In genomic region chr5:30232271-30232971, GRCm38 (mm10) we compare ENCODE assay signal across 7 mouse cellular contexts. TPM values are rescaled to one million over a fixed set of nuclear protein-coding genes. Genes with fewer than 3 reads are reported as not detected.
A peak's percentile ranks its signal among the peaks of the same experiment; 100 is the strongest.
DNase-seq lines count a peak whose midpoint lies in the region; ATAC-seq lines count a peak whose summit lies in the region.

Gene Selenoi, plus strand, starts transcription at chr5:30232581.

- no peaks in the 10 kb centered on the region for H3K27me3 ChIP-seq in intestine, embryonic 15.5 days (replicated peaks)
- H3K27me3 ChIP-seq in midbrain, embryonic 10.5 days (ENCODE audit: low read depth, poor library complexity, severe bottlenecking), result no peaks in the 10 kb centered on the region

- no peaks in the 10 kb centered on the region for H3K9me3 ChIP-seq in intestine, embryonic 15.5 days
- H3K9me3 ChIP-seq in midbrain, embryonic 10.5 days (replicated peaks), result peaks cover 9% of the 10 kb centered on the region; the same call in 1 of the 2 replicates

- peaks cover 10% of the 10 kb centered on the region for H3K4me1 ChIP-seq in intestine, embryonic 15.5 days (replicated peaks)
- peaks cover 28% of the 10 kb centered on the region for H3K4me1 ChIP-seq in midbrain, embryonic 10.5 days

- peak within 1 kb of the TSS; percentile 82 for H3K9ac ChIP-seq in intestine, embryonic 15.5 days

- peak within 1 kb of the TSS; percentile 90 for H3K27ac ChIP-seq in intestine, embryonic 15.5 days
- peak within 1 kb of the TSS; percentile 89 for H3K27ac ChIP-seq in midbrain, embryonic 10.5 days (replicated peaks)

- DNase-seq in adrenal gland, adult 2 months, result peak; percentile 99
- peak; percentile 96 for DNase-seq in embryo, embryonic 11.5 days (ENCODE audit: low read depth, low spot score)
- DNase-seq in gastrocnemius, postnatal 36 days, result peak; percentile 98 to 99
- DNase-seq in left cerebral cortex, postnatal 25 days (ENCODE audit: low spot score in 2 of 2), result peak; percentile 99 to 100
- DNase-seq in midbrain, embryonic 10.5 days (ENCODE audit: low spot score), result peak; percentile 98
- peak; percentile 97 for DNase-seq in right cerebral cortex, postnatal 4 days

- peak within 1 kb of the TSS; percentile 64 for H3K4me2 ChIP-seq in intestine, embryonic 15.5 days (replicated peaks)

- peak; percentile 99 for ATAC-seq in intestine, embryonic 15.5 days

- peak within 1 kb of the TSS; percentile 90 for H3K4me3 ChIP-seq in intestine, embryonic 15.5 days (replicated peaks)
- peak within 1 kb of the TSS; percentile 84 for H3K4me3 ChIP-seq in midbrain, embryonic 10.5 days

- no peaks in the 10 kb centered on the region for H3K36me3 ChIP-seq in intestine, embryonic 15.5 days
- H3K36me3 ChIP-seq in midbrain, embryonic 10.5 days, result peaks cover 15% of the 10 kb centered on the region

- 3% methylated on average over 71 of the region's 71 CpGs for WGBS in intestine, embryonic 15.5 days
- WGBS in midbrain, embryonic 10.5 days, result 2% methylated on average over 71 of the region's 71 CpGs

- intact Hi-C loops in gastrocnemius, postnatal 36 days (cut with DNase I), result no loop called here
- intact Hi-C loops in left cerebral cortex, postnatal 25 days (cut with DNase I), result no loop called here

RNA-seq across cellular contexts. Expression of gene Selenoi, which starts in this region (rescaled TPM):
- total RNA-seq in adrenal gland, adult 2 months (2021), result 10 to 100 TPM; 21.8 to 25.6 TPM
- 27.0 and 53.8 TPM in 2 replicates for polyA plus RNA-seq in adrenal gland, adult 2 months (2012; rRNA removed)
- 1 to 10 TPM; 9.0 to 9.8 TPM for total RNA-seq in gastrocnemius, postnatal 36 days (2021)
- polyA plus RNA-seq in intestine, embryonic 15.5 days (2015; fragmentation: Nextera tagmentation; extraction: Ambion mirVana), result 37.3 and 38.1 TPM in 2 replicates
- total RNA-seq in left cerebral cortex, postnatal 25 days (2021), result 10 to 100 TPM; 50.4 to 51.4 TPM
- 19.2 and 19.4 TPM in 2 replicates for polyA plus RNA-seq in midbrain, embryonic 10.5 days (2016; fragmentation: Nextera tagmentation; extraction: Ambion mirVana)

Comparison
In these comparisons a context has a peak if more than half of its experiments do, and no peak if none do; other contexts are left out.
1. Peak in every context shown above with its lines: DNase-seq, ATAC-seq, H3K4me3 ChIP-seq and H3K27ac ChIP-seq.